Comparison of ENCODE assay signal across 20 mouse cellular contexts in genomic region chr10:59642659-59643377, GRCm38 (mm10). TPM values are rescaled to one million over a fixed set of nuclear protein-coding genes. Genes with fewer than 3 reads are reported as not detected.
A peak's percentile ranks its signal among the peaks of the same experiment; 100 is the strongest.
DNase-seq lines count a peak whose midpoint lies in the region; ATAC-seq and TF ChIP-seq lines count a peak whose summit lies in the region.
"Had no signal": no experiment of that assay in that cellular context is flagged by ENCODE, and none has a peak within 500 bp of the region (broad histone marks: within the 10 kb centered on the region; RNA-seq: fewer than 3 reads in every experiment).

No protein-coding gene starts in this region.

- peak; percentile 64 for ATAC-seq in inflammation-experienced regulatory T-cells, adult 6 months
- ATAC-seq in forebrain, embryonic 13.5 days: no peak
- ATAC-seq: intestine, postnatal 0 days; midbrain, embryonic 15.5 days had no signal

- no peak for TF ChIP-seq POLR2A in kidney, adult 2 months (IDR thresholded peaks at IDR 0.05; ENCODE audit: low read depth, low read length)

- 42% methylated on average over 8 of the region's 8 CpGs for WGBS in kidney, adult 2 months
- 75% methylated on average over 8 of the region's 8 CpGs for WGBS in forebrain, embryonic 13.5 days

- no peaks in the 10 kb centered on the region for H3K36me3 ChIP-seq in kidney, adult 2 months (ENCODE audit: control insufficient read depth, insufficient read depth, low read length)
- H3K36me3 ChIP-seq in forebrain, embryonic 13.5 days (ENCODE audit: poor library complexity, severe bottlenecking): no peaks in the 10 kb centered on the region
- H3K36me3 ChIP-seq: heart, embryonic 10.5 days; limb, embryonic 15.5 days; lung, embryonic 15.5 days; midbrain, embryonic 15.5 days had no signal

- H3K4me3 ChIP-seq in kidney, adult 2 months (ENCODE audit: insufficient read depth, low read depth, low read length): no peak overlapping the region
- H3K4me3 ChIP-seq in forebrain, embryonic 13.5 days: no peak overlapping the region
- H3K4me3 ChIP-seq: heart, embryonic 10.5 days; left cerebral cortex, adult 2 months; limb, embryonic 15.5 days; lung, embryonic 15.5 days; midbrain, embryonic 15.5 days had no signal

- no peak overlapping the region for H3K27ac ChIP-seq in kidney, adult 2 months (ENCODE audit: insufficient read depth, low read depth, low read length)
- no peak overlapping the region for H3K27ac ChIP-seq in forebrain, embryonic 13.5 days
- H3K27ac ChIP-seq: heart, embryonic 10.5 days; left cerebral cortex, adult 2 months; limb, embryonic 15.5 days; lung, embryonic 15.5 days; midbrain, embryonic 15.5 days had no signal

- 0 out of 2 replicates have a peak, but pooled peaks cover 2% of the 10 kb centered on the region for H3K27me3 ChIP-seq in kidney, adult 2 months (replicated peaks; ENCODE audit: control insufficient read depth, insufficient read depth, low read length)
- H3K27me3 ChIP-seq in forebrain, embryonic 13.5 days: no peaks in the 10 kb centered on the region
- H3K27me3 ChIP-seq: limb, embryonic 15.5 days; lung, embryonic 15.5 days; midbrain, embryonic 15.5 days had no signal

- TF ChIP-seq CTCF in kidney, adult 2 months (conservative IDR thresholded peaks at IDR 0.05; ENCODE audit: insufficient read depth, insufficient read length, low read depth, low read length): no peak

- DNase-seq in cerebellum, postnatal 14 days: peak; percentile 53 to 60
- DNase-seq in cerebellum, adult 11-12 months: no peak
- DNase-seq in retina, postnatal 1 day: peak; percentile 25
- no peak for DNase-seq in retina, embryonic 14.5 days (ENCODE audit: low spot score)
- no peak for DNase-seq in thymus, postnatal 10 days (ENCODE audit: low spot score in 2 of 2)
- DNase-seq in kidney, adult 2 months: no peak
- DNase-seq: adrenal gland, postnatal 10 days; heart, postnatal 4 days; kidney, postnatal 36 days; right cerebral cortex, postnatal 25 days; thymus, postnatal 4 days had no signal

- H3K4me1 ChIP-seq in kidney, adult 2 months (ENCODE audit: control insufficient read depth, insufficient read depth, low read length): no peaks in the 10 kb centered on the region
- peaks cover 4% of the 10 kb centered on the region; the same call in 1 of the 2 replicates for H3K4me1 ChIP-seq in forebrain, embryonic 13.5 days
- H3K4me1 ChIP-seq: lung, embryonic 15.5 days; midbrain, embryonic 15.5 days had no signal

- no peak overlapping the region for H3K9ac ChIP-seq in forebrain, embryonic 13.5 days
- H3K9ac ChIP-seq: limb, embryonic 15.5 days; lung, embryonic 15.5 days; midbrain, embryonic 15.5 days had no signal

- H3K4me2 ChIP-seq in forebrain, embryonic 13.5 days: no peak overlapping the region
- H3K4me2 ChIP-seq: limb, embryonic 15.5 days; lung, embryonic 15.5 days; midbrain, embryonic 15.5 days had no signal

- no peaks in the 10 kb centered on the region for H3K9me3 ChIP-seq in forebrain, embryonic 13.5 days (replicated peaks)
- H3K9me3 ChIP-seq: heart, embryonic 10.5 days; limb, embryonic 15.5 days; lung, embryonic 15.5 days; midbrain, embryonic 15.5 days had no signal

RNA-seq across cellular contexts. Expression of gene Mcu, which starts 26.3 kb away (rescaled TPM):
- 10 to 100 TPM; 20.2 to 36.2 (median 30.8) TPM for polyA plus RNA-seq in inflammation-experienced regulatory T-cells, adult 6 months (2017; shearing (Covaris generic))
- polyA plus RNA-seq in kidney, adult 2 months (2012; rRNA removed): 14.4 and 16.2 TPM in 2 replicates
- 18.1 TPM in 2 replicates for polyA plus RNA-seq in forebrain, embryonic 13.5 days (2015; fragmentation: Nextera tagmentation; extraction: Ambion mirVana)

RNA-seq across cellular contexts. Expression of gene Gm10322, which starts 27.0 kb away (rescaled TPM):
- not detected for polyA plus RNA-seq in inflammation-experienced regulatory T-cells, adult 6 months (2017; shearing (Covaris generic))
- polyA plus RNA-seq in kidney, adult 2 months (2012; rRNA removed): 0.56 TPM in 1 of 2 replicates, not detected in the other
- not detected in 2 replicates for polyA plus RNA-seq in forebrain, embryonic 13.5 days (2015; fragmentation: Nextera tagmentation; extraction: Ambion mirVana)
- polyA plus RNA-seq: heart, embryonic 10.5 days; intestine, postnatal 0 days; limb, embryonic 15.5 days; lung, embryonic 15.5 days; midbrain, embryonic 15.5 days; neural tube, embryonic 14.5 days had no signal

RNA-seq across cellular contexts. Expression of gene Micu1, which starts 59.5 kb away (rescaled TPM):
- 10 to 100 TPM; 43.4 to 59.2 (median 56.3) TPM for polyA plus RNA-seq in inflammation-experienced regulatory T-cells, adult 6 months (2017; shearing (Covaris generic))
- polyA plus RNA-seq in kidney, adult 2 months (2012; rRNA removed): 59.0 and 61.2 TPM in 2 replicates
- 69.0 and 72.6 TPM in 2 replicates for polyA plus RNA-seq in forebrain, embryonic 13.5 days (2015; fragmentation: Nextera tagmentation; extraction: Ambion mirVana)

Comparison
In these comparisons a context has a peak if more than half of its experiments do, and no peak if none do; other contexts are left out.
1. DNase-seq: peak in cerebellum, postnatal 14 days (2 of 2) and retina, postnatal 1 day (single experiment); none in cerebellum, adult 11-12 months (single experiment), retina, embryonic 14.5 days (single experiment), thymus, postnatal 10 days (0 of 2) and kidney, adult 2 months (single experiment).